Mouse (Mus musculus) urinary bladder, adult 18-20 months (tissue): ENCODE results near the gene Pdxp.

Source experiments
- DNase-seq, 2 experiments: peaks; one replicate each; pipeline ENCODE4 v3.0.0; 2022; ENCODE audit warnings: low spot score in 2 of 2, mixed read lengths in 2 of 2

Pdxp gene

GRCm38 (mm10) chr15:78899409-78899739, 14.3 kb upstream of the Pdxp start, which contains the start of gene Gm49510:
Gene Gm49510, plus strand, starts transcription at chr15:78899667.
- DNase-seq = no peak

GRCm38 (mm10) chr15:78899740-78900584, 13.8 kb upstream of the Pdxp start, which contains the start of gene Sh3bp1:
Gene Sh3bp1, plus strand, starts transcription at chr15:78899768.
- DNase-seq = peak; percentile 63 to 69

- DNase-seq = peak in 1 of 2 experiments; percentile 57
These were observed 12.9 kb upstream of the Pdxp start for GRCm38 (mm10) chr15:78900585-78901421.

- DNase-seq = peak in 1 of 2 experiments; percentile 31
These were observed 12.3 kb upstream of the Pdxp start for GRCm38 (mm10) chr15:78901422-78901789.

GRCm38 (mm10) chr15:78903243-78903642, 10.5 kb upstream of the Pdxp start:
- peak; percentile 62 to 72 for DNase-seq

- DNase-seq = no peak
These were observed 5.3 kb upstream of the Pdxp start for GRCm38 (mm10) chr15:78908399-78908798.

GRCm38 (mm10) chr15:78908982-78909381, 4.7 kb upstream of the Pdxp start:
- no peak for DNase-seq

GRCm38 (mm10) chr15:78912040-78912439, 1.7 kb upstream of the Pdxp start:
- DNase-seq = no peak

GRCm38 (mm10) chr15:78914091-78914822, 538 bp downstream of the Pdxp start:
- no peak for DNase-seq

- no peak for DNase-seq
These were observed 1.3 kb downstream of the Pdxp start for GRCm38 (mm10) chr15:78914823-78915659.

- no peak for DNase-seq
These were observed 1.9 kb downstream of the Pdxp start for GRCm38 (mm10) chr15:78915660-78916017.

GRCm38 (mm10) chr15:78916052-78916826, 2.5 kb downstream of the Pdxp start:
- no peak for DNase-seq

GRCm38 (mm10) chr15:78918126-78918525, 4.4 kb downstream of the Pdxp start:
- no peak for DNase-seq

GRCm38 (mm10) chr15:78919914-78920313, 6.2 kb downstream of the Pdxp start:
- DNase-seq = no peak

GRCm38 (mm10) chr15:78922700-78923099, 9.0 kb downstream of the Pdxp start:
- DNase-seq = no peak

GRCm38 (mm10) chr15:78923585-78923984, 9.9 kb downstream of the Pdxp start:
- no peak for DNase-seq

GRCm38 (mm10) chr15:78925129-78925528, 11.4 kb downstream of the Pdxp start:
- no peak for DNase-seq

- peak; percentile 63 to 83 for DNase-seq
These were observed 12.6 kb downstream of the Pdxp start, which contains the start of gene Lgals1 for GRCm38 (mm10) chr15:78926021-78926919. Gene Lgals1, plus strand, starts transcription at chr15:78926725.
